Mouse (Mus musculus): ENCODE data around the gene Alkbh4. TPM values are rescaled to one million over a fixed set of nuclear protein-coding genes. Genes with fewer than 3 reads are reported as not detected.

Gene Alkbh4
- polyA plus RNA-seq, 1 experiment from 2014 or later, result 12.2 TPM

DNA sequence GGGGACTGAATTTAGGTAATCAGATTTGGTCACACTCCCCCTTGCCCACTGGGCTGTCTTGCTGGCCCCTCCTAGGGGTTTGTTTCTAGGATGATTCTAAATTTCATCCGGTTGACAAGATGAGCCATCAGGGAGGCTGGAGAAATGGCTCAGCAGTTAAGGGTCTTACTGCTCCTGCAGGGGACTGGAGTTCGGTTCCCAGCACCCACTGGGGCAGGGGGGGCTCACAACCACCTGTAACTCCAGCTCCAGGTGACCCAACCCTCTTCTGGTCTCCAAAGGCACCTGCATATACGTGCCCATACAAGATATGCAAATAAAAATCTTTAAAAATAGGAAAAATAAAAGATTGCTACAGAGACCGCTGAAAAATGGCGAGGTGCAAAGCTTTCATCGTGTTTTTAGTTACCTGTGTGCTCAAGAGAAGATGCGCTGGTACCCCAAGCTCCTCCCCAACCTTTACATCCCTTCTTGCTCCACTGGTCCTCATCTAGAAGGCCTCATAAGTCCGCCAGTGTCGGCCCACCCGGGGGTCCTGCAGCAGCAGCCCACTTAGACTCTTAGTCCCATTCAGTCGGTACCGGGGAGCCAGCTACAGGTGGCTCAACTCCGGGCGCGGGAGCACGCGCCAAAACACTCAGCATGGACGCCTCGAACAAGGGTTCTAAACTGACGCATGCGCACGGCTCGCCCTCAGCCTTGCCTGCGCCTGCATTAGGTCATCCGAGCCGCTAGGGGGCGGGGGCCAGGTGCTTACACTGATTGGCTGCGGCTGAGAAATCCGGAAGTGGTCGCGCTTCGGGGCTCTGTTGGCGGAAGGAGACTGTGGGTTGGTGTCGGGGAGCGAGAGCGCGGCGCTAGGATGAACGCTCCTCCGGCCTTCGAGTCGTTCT lies 19.8 kb upstream of the Alkbh4 start, which contains the start of gene Polr2j:
Polr2j (plus strand) TSS at position 741 of the 893 bp plus-strand sequence.
- peaks cover 10% of the 10 kb centered on the region; the same call in 1 of the 2 replicates for H3K36me3 ChIP-seq (ENCODE audit: insufficient read depth, low read length)
- peak; percentile 99 for DNase-seq (ENCODE audit: low spot score)
- WGBS, result 4% methylated on average over 42 of the region's 42 CpGs
- peak within 1 kb of the TSS; percentile 91 for H3K4me2 ChIP-seq (ENCODE audit: low read length)
- H3K4me3 ChIP-seq (replicated peaks; ENCODE audit: low read depth, low read length), result peak within 1 kb of the TSS; percentile 95
- H3K27me3 ChIP-seq (ENCODE audit: insufficient read depth, low read length), result no peaks in the 10 kb centered on the region
- peak within 1 kb of the TSS; percentile 91 for H3K9ac ChIP-seq (ENCODE audit: low read depth, low read length)
- ATAC-seq (replicated peaks; ENCODE audit: low FRiP score, low read depth), result peak; percentile 95
- peaks cover 11% of the 10 kb centered on the region for H3K4me1 ChIP-seq (replicated peaks; ENCODE audit: insufficient read depth, low read length)
- H3K9me3 ChIP-seq (replicated peaks; ENCODE audit: low read length), result no peaks in the 10 kb centered on the region
- peak; percentile 99 for TF ChIP-seq CTCF (IDR thresholded peaks at IDR 0.05; ENCODE audit: low read depth)
- H3K27ac ChIP-seq, result peak within 1 kb of the TSS; percentile 79

- peak; percentile 33 for ATAC-seq (replicated peaks; ENCODE audit: low FRiP score, low read depth)
- Histone ChIP-seq H3K4me2 (ENCODE audit: low read length) (peak overlapping the region; percentile 91), H3K9me3 (replicated peaks; ENCODE audit: low read length) (no peaks in the 10 kb centered on the region), H3K27ac (peak overlapping the region; percentile 79), H3K9ac (ENCODE audit: low read depth, low read length) (peak overlapping the region; percentile 91), H3K27me3 (ENCODE audit: insufficient read depth, low read length) (no peaks in the 10 kb centered on the region), H3K4me1 (replicated peaks; ENCODE audit: insufficient read depth, low read length) (peaks cover 11% of the 10 kb centered on the region), H3K36me3 (ENCODE audit: insufficient read depth, low read length) (peaks cover 12% of the 10 kb centered on the region; the same call in 1 of the 2 replicates), H3K4me3 (replicated peaks; ENCODE audit: low read depth, low read length) (peak overlapping the region; percentile 95)
- no peak for TF ChIP-seq CTCF (IDR thresholded peaks at IDR 0.05; ENCODE audit: low read depth)
- 0% methylated on average over 22 of the region's 22 CpGs for WGBS
- DNase-seq (ENCODE audit: low spot score), result no peak
Observed at GRCm38 (mm10) chr5:136116784-136117112, 19.2 kb upstream of the Alkbh4 start.

DNA sequence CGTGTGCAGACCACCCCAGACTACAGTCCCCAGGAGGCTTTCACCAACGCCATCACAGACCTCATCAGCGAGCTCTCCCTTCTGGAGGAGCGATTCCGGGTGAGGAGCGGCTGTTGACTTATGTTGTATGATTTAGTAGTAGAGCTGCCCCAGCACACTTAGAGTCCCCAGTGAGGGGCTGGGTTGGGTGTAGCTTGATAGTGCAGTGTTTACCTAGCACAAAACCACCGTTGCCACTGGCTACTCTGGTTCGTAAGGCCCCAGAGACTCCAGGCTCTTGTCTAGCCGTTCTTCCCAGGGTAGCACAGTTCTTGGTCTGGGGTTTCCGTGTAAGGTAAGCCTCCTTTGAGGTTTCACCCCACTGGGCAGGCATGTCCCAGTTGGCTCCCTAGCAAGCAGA lies 13.8 kb upstream of the Alkbh4 start:
- 88% methylated on average over 10 of the region's 10 CpGs for WGBS
- H3K4me1 ChIP-seq (replicated peaks; ENCODE audit: insufficient read depth, low read length), result peaks cover 6% of the 10 kb centered on the region
- H3K4me3 ChIP-seq (replicated peaks; ENCODE audit: low read depth, low read length), result no peak overlapping the region
- no peak overlapping the region for H3K4me2 ChIP-seq (ENCODE audit: low read length)
- peaks cover 42% of the 10 kb centered on the region for H3K36me3 ChIP-seq (ENCODE audit: insufficient read depth, low read length)
- no peaks in the 10 kb centered on the region for H3K9me3 ChIP-seq (replicated peaks; ENCODE audit: low read length)
- H3K27me3 ChIP-seq (ENCODE audit: insufficient read depth, low read length), result no peaks in the 10 kb centered on the region
- no peak overlapping the region for H3K27ac ChIP-seq
- no peak for TF ChIP-seq CTCF (IDR thresholded peaks at IDR 0.05; ENCODE audit: low read depth)
- ATAC-seq (replicated peaks; ENCODE audit: low FRiP score, low read depth) (no peak), DNase-seq (ENCODE audit: low spot score) (no peak)
- H3K9ac ChIP-seq (ENCODE audit: low read depth, low read length), result no peak overlapping the region

GRCm38 (mm10) chr5:136136292-136136990 lies 495 bp downstream of the Alkbh4 start:
- no peaks in the 10 kb centered on the region for H3K27me3 ChIP-seq (ENCODE audit: insufficient read depth, low read length)
- 5% methylated on average over 20 of the region's 20 CpGs for WGBS
- peak overlapping the region; percentile 67 for H3K27ac ChIP-seq
- no peaks in the 10 kb centered on the region for H3K9me3 ChIP-seq (replicated peaks; ENCODE audit: low read length)
- DNase-seq (ENCODE audit: low spot score) (no peak), ATAC-seq (replicated peaks; ENCODE audit: low FRiP score, low read depth) (no peak; the same call in 1 of the 2 replicates)
- peak overlapping the region; percentile 75 for H3K9ac ChIP-seq (ENCODE audit: low read depth, low read length)
- peaks cover 36% of the 10 kb centered on the region for H3K36me3 ChIP-seq (ENCODE audit: insufficient read depth, low read length)
- H3K4me3 ChIP-seq (replicated peaks; ENCODE audit: low read depth, low read length), result peak overlapping the region; percentile 80
- H3K4me2 ChIP-seq (ENCODE audit: low read length), result peak overlapping the region; percentile 82
- no peak for TF ChIP-seq CTCF (IDR thresholded peaks at IDR 0.05; ENCODE audit: low read depth)
- H3K4me1 ChIP-seq (replicated peaks; ENCODE audit: insufficient read depth, low read length), result no peaks in the 10 kb centered on the region

GRCm38 (mm10) chr5:136137658-136138274 lies 1.8 kb downstream of the Alkbh4 start:
- ATAC-seq (replicated peaks; ENCODE audit: low FRiP score, low read depth) (no peak), DNase-seq (ENCODE audit: low spot score) (peak; percentile 59)
- no peak overlapping the region for H3K4me3 ChIP-seq (replicated peaks; ENCODE audit: low read depth, low read length)
- H3K9ac ChIP-seq (ENCODE audit: low read depth, low read length), result no peak overlapping the region
- no peaks in the 10 kb centered on the region for H3K27me3 ChIP-seq (ENCODE audit: insufficient read depth, low read length)
- peak; percentile 72 for TF ChIP-seq CTCF (IDR thresholded peaks at IDR 0.05; ENCODE audit: low read depth)
- no peak overlapping the region for H3K27ac ChIP-seq
- H3K9me3 ChIP-seq (replicated peaks; ENCODE audit: low read length), result no peaks in the 10 kb centered on the region
- WGBS, result 79% methylated on average over 13 of the region's 13 CpGs
- no peak overlapping the region for H3K4me2 ChIP-seq (ENCODE audit: low read length)
- peaks cover 25% of the 10 kb centered on the region for H3K36me3 ChIP-seq (ENCODE audit: insufficient read depth, low read length)
- no peaks in the 10 kb centered on the region for H3K4me1 ChIP-seq (replicated peaks; ENCODE audit: insufficient read depth, low read length)

DNA sequence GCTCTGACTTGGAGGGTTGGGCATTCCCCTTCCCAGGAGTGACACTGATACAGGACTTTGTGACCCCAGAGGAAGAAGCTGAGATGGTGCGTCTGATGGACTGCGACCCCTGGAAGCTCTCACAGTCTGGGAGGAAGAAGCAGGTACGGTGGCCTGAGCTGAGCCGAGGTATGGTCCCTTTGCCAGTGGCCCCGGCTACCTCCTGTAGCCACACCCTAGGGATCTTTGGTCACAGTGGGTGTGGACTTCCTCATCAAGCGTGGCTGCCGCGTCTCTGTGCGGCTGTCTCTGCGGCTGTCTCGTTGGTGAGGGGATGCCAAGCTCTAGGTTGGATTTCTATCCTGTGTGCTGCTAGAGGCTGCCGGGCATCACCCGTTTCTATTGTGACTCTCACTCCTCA lies 3.4 kb downstream of the Alkbh4 start:
- no peak overlapping the region for H3K4me3 ChIP-seq (replicated peaks; ENCODE audit: low read depth, low read length)
- H3K4me1 ChIP-seq (replicated peaks; ENCODE audit: insufficient read depth, low read length), result no peaks in the 10 kb centered on the region
- TF ChIP-seq CTCF (IDR thresholded peaks at IDR 0.05; ENCODE audit: low read depth), result no peak
- no peak overlapping the region for H3K9ac ChIP-seq (ENCODE audit: low read depth, low read length)
- H3K27ac ChIP-seq, result no peak overlapping the region
- ATAC-seq (replicated peaks; ENCODE audit: low FRiP score, low read depth) (no peak), DNase-seq (ENCODE audit: low spot score) (no peak)
- H3K4me2 ChIP-seq (ENCODE audit: low read length), result no peak overlapping the region
- no peaks in the 10 kb centered on the region for H3K27me3 ChIP-seq (ENCODE audit: insufficient read depth, low read length)
- 90% methylated on average over 13 of the region's 13 CpGs for WGBS
- peaks cover 23% of the 10 kb centered on the region for H3K36me3 ChIP-seq (ENCODE audit: insufficient read depth, low read length)
- no peaks in the 10 kb centered on the region for H3K9me3 ChIP-seq (replicated peaks; ENCODE audit: low read length)
